In the genomic region with DNA sequence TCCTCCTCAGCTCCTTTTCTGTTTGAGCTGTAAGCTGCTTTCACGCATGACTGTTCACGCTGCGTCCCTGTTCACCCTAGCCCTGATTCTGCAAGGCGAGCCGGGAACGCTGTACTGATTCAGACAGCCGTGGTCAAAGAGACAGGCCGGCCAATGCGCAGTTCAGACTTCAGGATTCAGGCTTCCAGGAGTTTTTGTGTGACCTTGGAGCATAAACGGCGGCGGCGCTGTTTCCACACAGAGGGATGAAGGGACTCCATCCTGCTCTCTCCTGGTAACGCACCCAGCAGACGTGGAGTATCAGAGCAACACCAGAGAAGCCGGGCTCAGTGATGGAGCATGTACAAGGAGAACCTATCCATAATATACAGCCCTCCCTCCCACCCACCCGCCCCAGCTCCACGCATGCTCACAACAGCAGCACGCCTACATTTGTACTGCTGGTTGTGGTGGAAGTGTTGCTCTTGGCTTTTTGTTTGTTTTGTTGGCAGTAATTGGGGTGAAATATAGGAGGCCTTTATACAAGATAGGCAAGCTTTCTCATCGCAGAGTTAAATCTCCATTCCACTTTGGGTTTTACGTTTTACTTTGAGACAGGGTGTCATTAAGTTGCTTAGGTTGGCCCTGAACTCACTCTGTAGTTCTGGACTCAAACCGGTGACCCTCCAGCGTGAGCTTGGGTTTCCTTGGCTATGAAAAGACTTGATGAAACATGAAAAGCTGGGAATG, we compare ENCODE assay signal across 9 mouse cellular contexts.
DNase-seq lines count a peak whose midpoint lies in the region; ATAC-seq and TF ChIP-seq lines count a peak whose summit lies in the region.
"Had no signal": no experiment of that assay in that cellular context is flagged by ENCODE, and none has a peak within 500 bp of the region (broad histone marks: within the 10 kb centered on the region; RNA-seq: fewer than 3 reads in every experiment).

No protein-coding gene starts in this region.

- no peak overlapping the region for H3K9ac ChIP-seq in embryonic facial prominence, embryonic 14.5 days (ENCODE audit: low read depth, low read length)
- no peak overlapping the region for H3K9ac ChIP-seq in intestine, postnatal 0 days (ENCODE audit: low read depth, low read length)
- H3K9ac ChIP-seq: liver, embryonic 14.5 days had no signal

- 70% methylated on average over 23 of the region's 23 CpGs for WGBS in embryonic facial prominence, embryonic 14.5 days
- 85% methylated on average over 23 of the region's 23 CpGs for WGBS in intestine, postnatal 0 days

- ATAC-seq in embryonic facial prominence, embryonic 14.5 days (ENCODE audit: low read depth): peak; percentile 87
- ATAC-seq in intestine, postnatal 0 days: no peak

- no peak overlapping the region for H3K27ac ChIP-seq in embryonic facial prominence, embryonic 14.5 days (replicated peaks; ENCODE audit: low read depth, low read length)
- H3K27ac ChIP-seq in intestine, postnatal 0 days (ENCODE audit: low read depth, low read length): no peak overlapping the region
- H3K27ac ChIP-seq: liver, embryonic 14.5 days had no signal

- no peak overlapping the region for H3K4me3 ChIP-seq in embryonic facial prominence, embryonic 14.5 days (ENCODE audit: low read depth, low read length)
- no peak overlapping the region for H3K4me3 ChIP-seq in intestine, postnatal 0 days (ENCODE audit: low read depth, low read length)

- DNase-seq in cerebellum, postnatal 10 days: peak; percentile 50 to 65
- no peak for DNase-seq in cerebellum, adult 9-10 months
- DNase-seq in embryonic facial prominence, embryonic 14.5 days (ENCODE audit: low spot score): peak; percentile 55
- DNase-seq in kidney, adult 9 months: peak; percentile 28
- DNase-seq in left cerebral cortex, postnatal 36 days (ENCODE audit: low spot score in 2 of 2): peak; percentile 18 to 30
- no peak for DNase-seq in thymus, postnatal 25 days
- no peak for DNase-seq in gastrocnemius, postnatal 36 days

- peaks cover 9% of the 10 kb centered on the region; the same call in 1 of the 2 replicates for H3K9me3 ChIP-seq in embryonic facial prominence, embryonic 14.5 days (ENCODE audit: control insufficient read depth, low read length)
- H3K9me3 ChIP-seq in intestine, postnatal 0 days (ENCODE audit: control insufficient read depth): 0 out of 2 replicates have a peak, but pooled peaks cover 5% of the 10 kb centered on the region

- H3K4me2 ChIP-seq in embryonic facial prominence, embryonic 14.5 days (ENCODE audit: low read depth, low read length): 0 out of 2 replicates have a peak overlapping the region, but pooled peaks have one; percentile 11
- H3K4me2 ChIP-seq in intestine, postnatal 0 days (replicated peaks; ENCODE audit: low read depth): no peak overlapping the region

- H3K36me3 ChIP-seq in embryonic facial prominence, embryonic 14.5 days (ENCODE audit: control insufficient read depth, insufficient read depth, low read length): no peaks in the 10 kb centered on the region
- no peaks in the 10 kb centered on the region for H3K36me3 ChIP-seq in intestine, postnatal 0 days (ENCODE audit: control insufficient read depth, insufficient read depth)

- H3K27me3 ChIP-seq in embryonic facial prominence, embryonic 14.5 days (replicated peaks; ENCODE audit: control insufficient read depth, insufficient read depth, low read length): no peaks in the 10 kb centered on the region
- H3K27me3 ChIP-seq in intestine, postnatal 0 days (replicated peaks; ENCODE audit: control insufficient read depth, insufficient read depth, low read length): no peaks in the 10 kb centered on the region

- intact Hi-C loops in left cerebral cortex, postnatal 36 days (cut with DNase I): no loop called here
- intact Hi-C loops in gastrocnemius, postnatal 36 days (cut with DNase I): no loop called here

- no peaks in the 10 kb centered on the region for H3K4me1 ChIP-seq in embryonic facial prominence, embryonic 14.5 days (ENCODE audit: control insufficient read depth, insufficient read depth, low read length)
- no peaks in the 10 kb centered on the region for H3K4me1 ChIP-seq in intestine, postnatal 0 days (replicated peaks; ENCODE audit: control insufficient read depth, insufficient read depth, low read length)

- no peak for TF ChIP-seq CTCF in intestine, postnatal 0 days (IDR thresholded peaks at IDR 0.05; ENCODE audit: low read depth)

Comparison
In these comparisons a context has a peak if more than half of its experiments do, and no peak if none do; other contexts are left out.
1. DNase-seq: peak in cerebellum, postnatal 10 days (2 of 2), embryonic facial prominence, embryonic 14.5 days (single experiment), kidney, adult 9 months (single experiment) and left cerebral cortex, postnatal 36 days (2 of 2); none in cerebellum, adult 9-10 months (single experiment), thymus, postnatal 25 days (single experiment) and gastrocnemius, postnatal 36 days (0 of 2).